ENCODE assay signal across 8 mouse cellular contexts in genomic region chr1:106796542-106796924, GRCm38 (mm10). TPM values are rescaled to one million over a fixed set of nuclear protein-coding genes. Genes with fewer than 3 reads are reported as not detected.
A peak's percentile ranks its signal among the peaks of the same experiment; 100 is the strongest.
DNase-seq lines count a peak whose midpoint lies in the region; ATAC-seq lines count a peak whose summit lies in the region.

Gene Vps4b (minus strand): TSS chr1:106796728.

- peak within 1 kb of the TSS; percentile 93 to 94 for H3K27ac ChIP-seq in heart, embryonic 14.5 days (replicated peaks in 1 of 2; ENCODE audit: control insufficient read depth in 1 of 2, insufficient read depth in 1 of 2, low read depth in 2 of 2, low read length in 2 of 2)
- peak within 1 kb of the TSS; percentile 90 for H3K27ac ChIP-seq in liver, embryonic 13.5 days
- H3K27ac ChIP-seq in stomach, embryonic 16.5 days (ENCODE audit: low read length) = peak within 1 kb of the TSS; percentile 98

- 0 out of 2 replicates have a peak, but pooled peaks cover 4% of the 10 kb centered on the region for H3K36me3 ChIP-seq in heart, embryonic 14.5 days (ENCODE audit: control insufficient read depth, insufficient read depth, low read length)
- peaks cover 3% of the 10 kb centered on the region; the same call in 1 of the 2 replicates for H3K36me3 ChIP-seq in liver, embryonic 13.5 days
- no peaks in the 10 kb centered on the region for H3K36me3 ChIP-seq in stomach, embryonic 16.5 days (ENCODE audit: control insufficient read depth, insufficient read depth, low read length)

- H3K4me3 ChIP-seq in heart, embryonic 14.5 days (ENCODE audit: control insufficient read depth in 1 of 2, insufficient read depth in 1 of 2, low read depth in 1 of 2, low read length in 2 of 2) = peak within 1 kb of the TSS; percentile 90 to 100
- peak within 1 kb of the TSS; percentile 98 for H3K4me3 ChIP-seq in liver, embryonic 13.5 days (replicated peaks)
- H3K4me3 ChIP-seq in stomach, embryonic 16.5 days (replicated peaks; ENCODE audit: low read length) = peak within 1 kb of the TSS; percentile 96

- peaks cover 0 to 15% of the 10 kb centered on the region in 2 experiments; a peak in 2 of 4 replicates for H3K4me1 ChIP-seq in heart, embryonic 14.5 days (ENCODE audit: control insufficient read depth in 2 of 2, insufficient read depth in 2 of 2, low read length in 2 of 2)
- H3K4me1 ChIP-seq in liver, embryonic 13.5 days (replicated peaks) = peaks cover 26% of the 10 kb centered on the region
- peaks cover 12% of the 10 kb centered on the region for H3K4me1 ChIP-seq in stomach, embryonic 16.5 days (ENCODE audit: control insufficient read depth, insufficient read depth, low read length)

- H3K27me3 ChIP-seq in heart, embryonic 14.5 days (ENCODE audit: control insufficient read depth, insufficient read depth, low read length) = no peaks in the 10 kb centered on the region
- no peaks in the 10 kb centered on the region for H3K27me3 ChIP-seq in liver, embryonic 13.5 days
- no peaks in the 10 kb centered on the region; the same call in 1 of the 2 replicates for H3K27me3 ChIP-seq in stomach, embryonic 16.5 days (ENCODE audit: control insufficient read depth, insufficient read depth, low read length)

- no peaks in the 10 kb centered on the region for H3K9me3 ChIP-seq in heart, embryonic 14.5 days (ENCODE audit: control insufficient read depth, low read length)
- no peaks in the 10 kb centered on the region for H3K9me3 ChIP-seq in liver, embryonic 13.5 days (replicated peaks)
- no peaks in the 10 kb centered on the region for H3K9me3 ChIP-seq in stomach, embryonic 16.5 days (replicated peaks; ENCODE audit: control insufficient read depth, low read length)

- DNase-seq in c-Kit-negative CD71-positive TER-119-positive erythroid progenitor cells, embryonic 14.5 days (ENCODE audit: low read depth, low spot score) = peak; percentile 88
- peak; percentile 93 for DNase-seq in fibroblast of lung, adult 2 months (ENCODE audit: low read depth)
- DNase-seq in kidney, postnatal 14 days = peak; percentile 95
- peak; percentile 86 for DNase-seq in liver, embryonic 13.5 days
- DNase-seq in neural tube, embryonic 10.5 days (ENCODE audit: extremely low spot score, low spot score) = peak; percentile 94

- 0% methylated on average over 23 of the region's 23 CpGs for WGBS in heart, embryonic 14.5 days
- WGBS in liver, embryonic 13.5 days (ENCODE audit: insufficient replicate concordance) = under 1% methylated on average over 23 of the region's 23 CpGs
- under 1% methylated on average over 23 of the region's 23 CpGs for WGBS in stomach, embryonic 16.5 days

- H3K4me2 ChIP-seq in heart, embryonic 14.5 days (ENCODE audit: low read length) = peak within 1 kb of the TSS; percentile 83
- H3K4me2 ChIP-seq in liver, embryonic 13.5 days = peak within 1 kb of the TSS; percentile 78
- H3K4me2 ChIP-seq in stomach, embryonic 16.5 days (ENCODE audit: low read depth, low read length) = peak within 1 kb of the TSS; percentile 89

- H3K9ac ChIP-seq in heart, embryonic 14.5 days (ENCODE audit: low read length) = peak within 1 kb of the TSS; percentile 97
- peak within 1 kb of the TSS; percentile 97 for H3K9ac ChIP-seq in liver, embryonic 13.5 days
- peak within 1 kb of the TSS; percentile 99 for H3K9ac ChIP-seq in stomach, embryonic 16.5 days (ENCODE audit: low read length)

- ATAC-seq in CD4-positive, CD25-positive, alpha-beta regulatory T cell, adult 4 months = peak; percentile 99
- ATAC-seq in heart, embryonic 14.5 days (ENCODE audit: insufficient number of reproducible peaks, insufficient read depth, low FRiP score, low read depth) = peak; percentile 99
- peak; percentile 98 for ATAC-seq in liver, embryonic 13.5 days (ENCODE audit: low read depth)
- peak; percentile 100 for ATAC-seq in stomach, embryonic 16.5 days (ENCODE audit: insufficient read depth, low FRiP score)

RNA-seq across cellular contexts. Expression of gene Vps4b, which starts in this region (rescaled TPM):
- 10 to 100 TPM; 53.2 to 64.5 TPM for polyA plus RNA-seq in CD4-positive, CD25-positive, alpha-beta regulatory T cell, adult 4 months (2017; shearing (Covaris generic))
- 41.1 and 45.1 TPM in 2 replicates for polyA plus RNA-seq in heart, embryonic 14.5 days (2014; fragmentation: Nextera tagmentation; extraction: Ambion mirVana)
- 23.6 and 29.6 TPM in 2 replicates for polyA plus RNA-seq in liver, embryonic 13.5 days (2015; fragmentation: Nextera tagmentation; extraction: Ambion mirVana)
- polyA plus RNA-seq in stomach, embryonic 16.5 days (2015; fragmentation: Nextera tagmentation; extraction: Ambion mirVana) = 81.8 and 82.1 TPM in 2 replicates

Comparison
In these comparisons a context has a peak if more than half of its experiments do, and no peak if none do; other contexts are left out.
1. Peak in every context shown above with its lines: DNase-seq, ATAC-seq, H3K4me3 ChIP-seq and H3K27ac ChIP-seq.